Mouse (Mus musculus) R1 (cell line): ENCODE data around the gene Olig3.

Experiments used
- DNase-seq: peaks from one replicate; pipeline ENCODE4 v3.0.0-alpha.2; 2018; ENCODE audit warnings: low read depth, low spot score

The Olig3 gene

DNA sequence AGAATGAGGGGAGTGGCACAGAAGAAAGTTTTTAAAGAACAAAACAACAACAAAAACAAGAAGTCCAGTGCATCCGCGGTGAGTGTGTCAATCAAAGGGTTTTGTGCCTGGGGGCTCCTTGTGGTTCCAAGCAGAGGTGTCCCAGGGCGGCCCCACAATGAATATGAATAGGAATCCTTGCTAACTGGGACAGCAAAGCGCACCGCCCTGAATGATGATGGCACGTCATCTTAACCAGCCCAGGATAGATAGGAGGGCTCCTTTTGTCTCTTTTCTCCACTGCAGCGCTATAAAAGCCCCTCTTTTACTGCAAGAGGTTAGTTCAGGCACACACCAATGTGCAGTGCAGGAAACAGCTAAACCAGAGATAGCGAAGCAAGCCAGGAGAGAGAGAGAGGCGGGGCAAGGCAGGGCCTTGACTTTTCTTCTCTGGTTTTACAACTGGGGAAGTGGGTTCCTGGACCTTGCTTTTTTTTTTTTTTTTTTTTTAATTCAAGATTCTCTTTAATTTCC lies at the start of gene Olig3:
Gene Olig3, plus strand, starts transcription at position 463 of the 513 bp plus-strand sequence.
- DNase-seq = peak; percentile 65

DNA sequence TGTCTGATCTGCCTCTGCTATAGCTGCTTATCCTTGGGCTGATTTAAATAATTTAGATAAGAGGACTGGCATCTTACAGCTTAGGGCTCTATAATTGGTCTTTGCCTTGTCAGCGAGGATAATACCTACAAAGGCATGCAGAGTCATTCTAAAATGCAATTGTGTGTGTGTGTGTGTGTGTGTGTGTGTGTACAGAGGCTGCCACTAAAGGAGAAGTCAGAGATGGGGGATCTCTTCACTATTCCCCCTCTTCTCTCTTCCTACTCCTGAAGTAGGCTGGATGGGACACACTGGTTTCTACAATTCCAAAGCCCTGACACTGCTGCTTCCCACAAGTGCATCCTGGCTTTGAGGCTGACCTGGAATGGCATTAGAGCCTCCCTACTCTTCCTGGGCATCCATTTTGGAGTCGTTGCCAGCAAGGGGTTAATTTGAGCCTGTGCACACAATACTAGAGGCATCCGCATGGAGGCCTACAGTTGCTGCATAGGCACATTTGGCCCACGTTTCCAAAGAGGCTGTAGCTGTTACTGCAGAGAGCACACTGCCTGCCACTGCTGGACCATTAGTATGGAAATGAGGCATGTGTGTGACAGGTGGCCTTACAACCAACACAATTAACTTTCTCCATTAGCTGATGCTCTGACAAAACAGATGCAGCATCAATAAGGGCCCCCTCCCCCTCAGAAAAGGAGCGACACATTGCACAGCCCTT lies 46.5 kb upstream of the Olig3 start:
- peak; percentile 10 for DNase-seq

DNA sequence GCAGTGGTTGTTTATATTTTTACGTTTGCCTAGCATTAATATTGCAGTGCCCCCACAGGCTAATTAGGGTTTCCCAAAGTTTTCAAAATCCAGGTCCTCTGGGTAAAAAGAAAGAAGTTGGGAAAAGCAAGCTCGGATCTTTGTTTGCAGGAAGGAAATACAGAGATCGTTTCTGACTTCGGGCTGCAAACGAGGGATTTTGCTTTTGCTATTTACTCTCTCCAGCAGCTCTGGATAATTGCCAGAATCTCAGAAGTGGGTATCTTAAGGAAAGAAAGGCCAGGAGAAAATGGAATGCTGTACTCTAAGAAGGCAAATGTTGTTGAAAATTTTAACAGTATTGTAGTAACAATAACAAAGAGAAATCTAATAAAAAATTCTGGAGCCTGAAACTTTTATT lies 45.9 kb upstream of the Olig3 start:
- no peak for DNase-seq

DNA sequence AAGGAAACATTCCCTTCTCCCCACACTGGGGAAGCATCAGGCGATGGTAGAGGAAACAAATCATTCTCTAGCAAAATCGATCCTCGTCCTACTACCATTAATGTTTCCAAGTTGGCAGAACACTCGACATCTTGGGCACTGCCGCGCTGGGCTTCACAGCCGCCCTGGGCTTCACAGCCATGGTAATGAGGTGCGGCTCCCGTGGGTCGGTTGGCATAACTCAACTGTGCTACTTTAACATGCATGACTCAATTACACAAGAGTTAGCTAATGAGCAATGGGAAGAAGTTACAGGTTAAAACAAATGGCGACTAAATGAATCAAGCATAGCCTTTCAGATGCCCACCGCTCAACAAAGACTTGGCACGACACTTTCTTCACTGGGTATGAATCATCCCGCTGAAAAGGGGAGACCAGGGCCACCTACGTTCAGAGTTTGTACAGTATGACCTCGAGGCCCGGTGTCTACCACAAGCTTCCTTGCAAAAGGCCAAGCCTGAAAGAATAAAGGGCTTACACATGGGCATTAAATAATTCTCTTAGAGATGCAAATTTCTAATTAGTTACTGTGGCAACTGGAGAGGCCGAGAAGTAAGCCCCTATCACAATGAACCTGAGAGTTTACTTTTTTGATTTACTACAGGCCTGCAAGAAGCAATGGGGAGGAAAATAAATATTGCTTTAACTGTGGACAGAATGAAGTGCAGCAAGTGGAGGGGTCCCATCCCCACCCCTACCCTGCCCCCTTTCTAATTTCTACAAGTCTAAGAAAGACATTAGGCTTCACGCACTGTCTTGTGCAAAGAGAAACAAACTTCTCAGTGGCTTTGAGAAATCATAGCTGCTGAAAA lies 38.1 kb upstream of the Olig3 start:
- DNase-seq = peak; percentile 45

DNA sequence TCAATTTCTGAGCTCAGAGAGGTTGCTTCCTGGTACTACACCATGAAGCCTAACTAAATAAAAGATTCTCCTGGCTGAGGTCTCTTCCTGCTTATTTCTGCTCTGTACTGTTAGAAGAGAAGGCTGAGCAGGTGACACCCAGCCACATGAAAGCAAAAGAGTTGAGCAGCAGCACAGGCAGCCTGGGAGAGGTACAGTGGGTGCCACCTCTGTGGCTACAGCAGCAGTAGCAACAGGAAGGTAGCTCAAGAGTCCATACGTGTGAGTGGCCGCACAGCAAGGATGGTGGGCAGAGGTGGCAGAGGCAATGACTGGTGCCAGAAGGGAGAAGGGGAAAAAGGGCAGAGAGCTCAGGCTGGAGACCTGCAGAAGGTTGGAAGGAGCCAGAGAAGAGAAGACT lies 34.6 kb upstream of the Olig3 start:
- DNase-seq = peak; percentile 10

DNA sequence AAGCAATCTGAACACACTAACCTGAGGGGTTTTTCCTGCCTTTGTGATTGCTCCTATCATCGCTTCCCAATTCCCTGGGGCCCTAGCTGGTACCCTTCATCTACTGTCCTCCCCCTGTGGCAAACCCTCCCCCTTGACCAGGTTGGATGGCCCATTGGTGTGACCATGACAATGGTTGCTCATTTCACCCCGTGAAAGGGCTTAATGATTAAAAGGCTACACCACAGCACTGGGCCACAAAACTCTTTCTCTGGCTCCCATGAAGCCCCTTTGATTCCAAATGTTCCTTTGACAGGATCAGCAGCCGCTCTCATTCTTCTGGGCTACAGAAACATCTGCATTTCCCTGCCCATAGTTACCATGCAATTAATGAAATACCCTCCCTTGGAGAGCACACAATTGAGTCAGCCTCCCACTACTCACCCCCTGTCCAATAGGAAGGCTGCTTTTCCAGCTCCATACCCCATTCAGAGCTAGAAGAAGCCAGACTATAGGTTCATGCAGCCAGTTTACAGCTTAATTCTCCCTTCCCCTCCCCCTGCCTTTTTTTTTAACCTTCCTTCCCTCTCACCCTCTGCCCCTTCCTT lies 27.0 kb upstream of the Olig3 start:
- DNase-seq = peak; percentile 26

DNA sequence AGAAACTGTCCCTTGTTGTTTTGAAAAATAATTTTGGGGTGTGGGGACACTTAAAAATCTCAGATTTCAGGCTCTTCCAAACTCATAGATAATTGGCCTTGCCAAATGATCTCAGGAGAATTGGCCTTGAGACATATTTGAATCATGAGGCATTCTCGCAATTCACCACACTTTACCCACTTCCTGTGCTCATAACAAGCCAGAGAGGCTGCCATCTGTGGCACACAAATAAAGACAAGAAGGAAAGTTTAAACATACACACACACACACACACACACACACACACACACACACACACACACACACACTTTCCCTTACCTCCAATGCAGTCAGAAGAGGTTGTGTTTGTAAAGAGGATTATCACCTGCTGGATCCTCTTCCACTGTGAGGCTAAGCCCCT lies 22.9 kb upstream of the Olig3 start:
- no peak for DNase-seq

DNA sequence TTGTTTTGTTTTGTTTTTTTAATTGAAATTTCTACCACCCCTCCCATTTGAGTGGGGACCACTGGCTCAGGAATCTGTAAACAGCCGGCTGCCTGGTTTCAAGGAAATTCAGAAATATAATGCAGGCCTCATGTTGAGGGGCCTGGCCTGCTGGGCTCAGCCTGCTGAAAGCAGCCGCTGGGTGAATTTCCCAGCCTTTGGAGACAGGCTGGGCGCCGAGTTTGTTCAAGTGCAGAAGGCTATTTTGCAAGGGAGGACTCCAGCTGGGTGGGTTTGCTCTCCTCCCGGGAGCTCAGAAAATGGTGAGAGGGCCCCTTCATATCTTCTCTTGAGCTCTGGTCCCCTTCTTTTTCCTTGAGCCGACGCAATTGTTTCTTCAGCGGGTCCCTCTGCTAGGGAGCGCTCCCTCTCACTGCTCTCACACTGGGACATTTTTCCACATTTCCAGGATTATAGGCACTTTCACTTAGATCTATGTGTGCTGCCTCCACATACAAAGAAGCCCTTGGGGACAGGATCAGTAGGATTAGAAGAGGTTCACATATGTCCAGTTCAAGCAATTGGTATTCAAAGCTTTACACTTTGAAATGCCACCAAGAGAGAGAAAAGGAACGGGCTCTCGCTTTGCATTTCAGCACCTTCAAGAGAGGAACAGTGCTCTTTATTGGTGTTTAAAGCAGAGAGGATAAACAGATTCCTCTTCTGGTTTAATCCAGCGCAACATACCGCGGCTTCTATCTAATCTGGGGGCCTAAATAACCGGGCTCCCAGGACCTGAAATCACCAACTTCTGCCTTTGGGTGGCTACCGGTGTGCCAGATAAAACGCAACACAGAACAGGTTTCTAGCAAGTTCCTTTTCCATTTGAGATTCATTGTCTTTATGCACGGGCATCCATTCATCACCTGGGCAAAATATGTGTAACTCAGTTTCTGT lies 17.4 kb upstream of the Olig3 start:
- DNase-seq = peak; percentile 34

DNA sequence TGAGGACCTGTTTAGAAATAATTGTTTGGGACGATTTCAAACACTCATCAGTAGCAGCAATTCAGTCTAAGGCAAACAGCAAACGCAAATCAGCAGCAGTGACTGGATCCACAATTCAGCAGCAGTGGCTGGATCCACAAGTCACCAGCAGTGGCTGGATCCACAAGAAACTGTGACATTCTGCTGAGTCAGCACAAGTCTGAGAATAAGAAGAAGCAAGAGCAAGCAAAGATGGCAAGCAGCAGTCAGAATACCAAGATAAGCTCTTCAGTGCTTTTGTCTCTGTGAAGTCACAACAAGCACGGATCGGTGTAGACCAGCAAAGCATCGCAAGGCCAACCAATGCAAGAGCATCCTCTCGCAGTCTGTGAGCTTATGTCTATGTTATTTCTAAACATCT lies 12.3 kb upstream of the Olig3 start:
- DNase-seq = no peak

DNA sequence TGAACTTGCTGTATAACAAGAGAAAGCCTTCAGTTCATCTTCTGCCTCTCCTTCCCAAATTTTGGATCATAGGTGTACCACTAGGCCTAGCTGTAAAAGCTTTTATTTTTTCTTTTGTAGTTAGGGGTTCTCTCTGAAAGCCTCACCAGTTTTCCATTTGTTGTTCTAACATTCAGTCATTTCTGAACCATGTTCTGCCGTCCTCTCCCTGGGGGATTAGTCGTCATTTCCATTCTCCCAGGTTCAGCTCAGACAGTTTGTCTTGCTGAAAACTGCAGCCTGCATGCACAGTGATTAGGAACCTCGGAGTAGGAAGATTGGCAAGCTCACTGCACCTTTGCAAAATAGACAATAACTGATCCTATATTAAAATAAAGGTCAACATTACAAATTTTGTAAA lies 7.0 kb upstream of the Olig3 start:
- no peak for DNase-seq

DNA sequence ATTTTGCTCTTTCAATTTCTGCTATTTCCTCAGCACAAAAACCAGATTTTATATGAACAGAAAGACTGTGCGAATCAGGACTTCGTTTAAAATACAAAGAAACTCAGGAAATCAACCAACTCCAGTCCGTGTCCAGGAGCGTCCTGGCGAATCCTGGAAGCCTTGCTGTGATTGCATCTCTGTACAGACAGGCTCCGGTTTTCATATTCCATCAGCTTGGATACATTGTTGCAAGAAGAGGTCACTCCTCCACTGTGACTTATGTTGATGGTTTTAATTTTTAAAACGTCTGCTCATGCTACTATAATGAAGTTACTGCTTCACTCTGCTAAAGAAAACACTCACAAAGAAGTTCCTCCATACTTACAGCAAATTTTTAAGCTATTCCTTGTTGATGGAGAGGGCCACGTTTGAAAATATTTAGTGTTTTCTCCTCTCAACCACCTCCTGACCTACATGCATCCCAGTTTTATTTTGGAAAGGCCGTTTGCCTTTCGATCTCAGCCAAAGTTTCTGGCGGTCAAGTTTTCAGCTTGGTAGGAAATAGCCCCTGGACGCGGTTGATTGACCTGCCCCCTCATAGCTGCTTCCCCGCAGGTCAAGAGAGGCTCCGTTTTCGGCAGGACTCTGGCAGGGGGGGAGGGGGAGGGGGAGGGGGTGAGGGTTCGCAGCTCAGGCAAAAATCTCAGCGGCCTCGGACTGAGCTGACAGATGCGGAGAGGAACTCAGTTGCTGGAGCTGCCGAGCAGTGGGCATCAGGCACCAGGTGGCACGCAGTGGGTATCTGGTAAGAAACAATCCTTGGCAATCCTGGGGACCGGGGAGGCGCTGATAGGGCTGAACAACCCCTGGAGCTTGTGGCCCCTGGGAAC lies 4.1 kb upstream of the Olig3 start:
- DNase-seq = no peak

DNA sequence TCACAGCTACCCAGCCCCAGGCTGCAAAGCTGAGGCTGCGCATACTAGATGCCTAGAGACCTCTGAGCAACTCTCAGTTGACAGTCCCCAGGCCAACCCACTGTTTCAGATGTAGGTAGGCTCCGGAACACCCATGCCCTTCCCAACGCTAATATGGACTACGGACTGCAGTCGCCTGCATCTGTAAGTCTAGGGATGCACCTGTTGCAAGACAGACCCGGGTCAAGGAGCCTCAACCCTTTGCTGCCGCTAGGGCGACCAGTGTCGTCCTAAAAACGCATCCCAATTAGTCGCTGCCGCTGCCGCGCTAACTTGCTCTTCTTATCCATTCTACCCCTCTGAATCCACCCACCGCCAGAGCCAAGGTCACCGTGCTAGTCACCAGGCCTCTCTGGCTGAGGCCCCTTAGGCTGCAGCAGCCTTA lies 3.4 kb upstream of the Olig3 start:
- DNase-seq = peak; percentile 61

DNA sequence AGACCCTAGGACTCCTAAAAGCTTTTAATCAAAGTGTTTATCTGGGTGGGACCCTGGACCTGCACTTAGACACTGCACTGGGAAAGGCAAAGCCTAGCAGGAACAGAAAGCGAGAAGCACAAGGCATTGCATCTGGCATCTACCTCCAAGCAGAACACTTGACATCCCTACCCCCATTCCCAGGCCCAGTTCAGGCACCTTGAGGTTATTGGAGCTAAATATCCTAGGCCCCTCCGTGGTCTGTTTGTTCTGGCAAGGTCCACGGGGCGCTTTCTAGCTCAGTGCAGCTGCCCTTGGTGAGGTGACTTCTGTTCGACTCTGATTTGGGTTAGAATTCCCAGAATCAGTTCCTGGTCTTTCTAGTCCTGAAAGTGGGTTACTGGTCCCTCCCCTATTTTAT lies 2.7 kb upstream of the Olig3 start:
- DNase-seq = no peak

DNA sequence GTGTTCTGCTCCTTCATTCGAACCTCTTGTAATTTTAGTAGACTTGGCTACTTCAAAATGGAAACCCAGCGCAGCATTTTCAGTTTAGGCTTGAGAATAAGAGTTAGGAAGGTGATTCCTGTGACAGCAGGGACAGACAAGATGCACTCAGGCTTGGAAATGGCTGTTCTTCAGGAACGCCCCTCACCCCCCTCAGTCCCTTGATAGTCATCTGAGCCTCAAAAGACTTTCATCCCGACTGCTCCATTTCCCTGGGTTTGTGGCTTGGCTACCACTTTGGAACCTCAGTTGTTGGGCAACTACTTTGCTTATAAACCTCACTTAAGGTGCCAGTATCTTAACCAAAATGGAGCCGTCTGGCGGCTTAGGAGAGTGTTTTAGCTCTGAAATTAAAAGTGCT lies 2.2 kb upstream of the Olig3 start:
- no peak for DNase-seq

DNA sequence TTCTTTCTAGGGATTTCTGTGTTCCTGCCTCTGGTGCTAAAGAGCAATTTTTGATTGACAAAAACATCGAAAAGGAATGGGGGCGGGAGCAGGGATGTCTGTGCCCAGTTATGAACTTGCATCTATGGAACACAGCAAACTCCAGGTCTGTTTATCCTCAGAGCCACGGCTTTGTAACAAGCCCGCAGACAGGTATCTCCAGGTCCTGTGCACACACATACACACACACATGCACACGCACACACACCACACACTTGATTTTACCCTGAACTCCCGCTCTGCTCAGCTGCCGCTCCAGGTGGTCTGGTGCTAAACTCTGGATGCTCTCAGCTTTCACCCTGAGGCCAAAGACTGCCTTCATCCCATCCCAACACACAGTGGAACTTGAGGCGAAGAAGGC lies 1.3 kb upstream of the Olig3 start:
- DNase-seq = no peak

DNA sequence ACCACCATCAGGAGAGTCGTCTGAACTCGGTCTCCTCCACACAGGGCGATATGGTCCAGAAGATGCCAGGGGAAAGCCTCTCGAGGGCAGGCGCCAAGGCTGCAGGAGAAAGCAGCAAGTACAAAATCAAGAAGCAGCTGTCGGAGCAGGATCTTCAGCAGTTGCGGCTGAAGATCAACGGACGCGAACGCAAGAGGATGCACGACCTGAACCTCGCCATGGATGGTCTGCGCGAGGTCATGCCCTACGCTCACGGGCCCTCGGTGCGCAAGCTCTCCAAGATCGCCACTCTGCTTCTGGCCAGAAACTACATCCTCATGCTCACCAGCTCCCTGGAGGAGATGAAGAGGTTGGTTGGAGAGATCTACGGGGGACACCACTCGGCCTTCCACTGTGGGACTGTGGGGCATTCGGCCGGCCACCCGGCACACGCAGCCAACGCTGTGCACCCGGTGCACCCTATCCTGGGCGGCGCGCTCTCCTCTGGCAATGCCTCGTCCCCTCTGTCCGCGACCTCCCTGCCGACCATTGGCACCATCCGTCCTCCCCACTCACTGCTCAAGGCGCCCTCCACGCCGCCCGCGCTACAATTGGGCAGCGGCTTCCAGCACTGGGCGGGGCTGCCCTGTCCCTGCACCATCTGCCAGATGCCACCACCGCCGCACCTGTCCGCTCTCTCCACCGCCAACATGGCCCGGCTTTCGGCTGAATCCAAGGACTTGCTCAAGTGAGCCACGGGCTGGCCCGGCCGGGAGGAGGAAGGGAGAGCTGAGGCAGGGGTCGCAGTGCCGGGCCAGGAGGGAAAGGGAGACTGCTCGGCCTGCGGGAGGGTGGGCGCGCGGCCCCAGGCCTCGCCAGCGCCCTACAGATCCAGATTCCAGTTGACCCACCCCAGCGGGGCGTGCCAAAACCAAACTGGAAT lies 648 bp downstream of the Olig3 start:
- DNase-seq = peak; percentile 43

DNA sequence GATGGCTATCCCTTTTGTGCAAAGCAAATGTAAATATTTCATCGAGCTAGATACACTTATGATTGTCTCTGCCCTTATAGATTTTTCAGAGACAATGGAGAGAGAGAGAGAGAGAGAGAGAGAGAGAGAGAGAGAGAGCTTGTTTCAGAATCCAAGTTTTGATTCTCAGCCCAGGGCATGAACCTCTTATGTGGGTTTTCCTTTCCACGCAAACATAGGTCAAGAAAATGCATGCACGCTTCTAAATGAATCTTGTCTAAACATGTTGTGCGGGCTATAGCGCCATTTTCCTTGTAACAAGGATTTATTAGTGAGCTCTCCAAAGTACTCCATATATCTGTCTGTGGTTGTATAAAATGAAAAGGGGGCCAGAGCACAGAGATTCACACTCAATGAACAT lies 1.5 kb downstream of the Olig3 start:
- no peak for DNase-seq

DNA sequence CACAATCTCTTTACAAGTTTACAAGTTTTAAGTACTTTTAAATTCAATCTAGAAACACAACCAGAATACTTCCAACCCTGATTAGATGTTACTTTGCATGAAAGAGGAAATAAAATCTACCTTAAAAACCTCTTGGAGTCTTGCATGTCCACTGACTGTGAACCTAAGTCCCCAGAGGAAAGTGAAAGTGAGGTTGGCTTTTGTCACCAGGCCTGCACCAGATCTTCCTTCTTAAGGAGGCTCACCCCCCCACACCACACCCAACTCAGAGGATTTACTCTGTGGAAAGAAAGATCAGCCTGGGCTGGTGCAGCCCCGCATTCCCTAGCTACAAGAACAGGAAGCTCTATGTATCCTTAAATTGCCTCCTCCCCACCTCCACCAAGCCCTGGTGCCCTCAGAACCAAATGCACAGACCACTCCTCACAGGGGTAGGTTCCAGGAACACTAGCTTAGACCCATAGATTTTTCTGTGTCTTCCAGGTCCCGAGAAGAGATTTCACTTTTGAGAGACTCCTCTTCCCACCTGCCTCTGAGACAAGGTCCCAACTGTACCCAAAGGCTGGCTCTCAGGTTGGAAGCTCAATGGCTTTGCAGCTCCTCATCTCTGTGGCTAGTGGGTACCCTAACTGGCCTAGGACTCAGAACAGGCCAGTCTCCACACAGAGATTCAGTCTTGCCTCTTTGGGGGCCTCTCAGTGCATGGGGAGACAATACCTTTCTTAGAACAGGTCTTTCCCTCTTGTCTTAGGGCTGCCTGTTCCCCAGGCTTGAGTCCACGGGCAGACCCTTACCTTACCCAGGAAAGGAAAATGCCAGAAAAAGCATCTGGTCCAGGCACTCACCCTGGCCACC lies 4.3 kb downstream of the Olig3 start:
- DNase-seq = no peak
